Mouse (Mus musculus) layer of hippocampus, adult 11-12 months (tissue): ENCODE results near the gene Chchd3.

ENCODE experiments used
- DNase-seq: peaks from one replicate; pipeline ENCODE4 v3.0.0; 2022; ENCODE audit warnings: low spot score

The Chchd3 gene

DNA sequence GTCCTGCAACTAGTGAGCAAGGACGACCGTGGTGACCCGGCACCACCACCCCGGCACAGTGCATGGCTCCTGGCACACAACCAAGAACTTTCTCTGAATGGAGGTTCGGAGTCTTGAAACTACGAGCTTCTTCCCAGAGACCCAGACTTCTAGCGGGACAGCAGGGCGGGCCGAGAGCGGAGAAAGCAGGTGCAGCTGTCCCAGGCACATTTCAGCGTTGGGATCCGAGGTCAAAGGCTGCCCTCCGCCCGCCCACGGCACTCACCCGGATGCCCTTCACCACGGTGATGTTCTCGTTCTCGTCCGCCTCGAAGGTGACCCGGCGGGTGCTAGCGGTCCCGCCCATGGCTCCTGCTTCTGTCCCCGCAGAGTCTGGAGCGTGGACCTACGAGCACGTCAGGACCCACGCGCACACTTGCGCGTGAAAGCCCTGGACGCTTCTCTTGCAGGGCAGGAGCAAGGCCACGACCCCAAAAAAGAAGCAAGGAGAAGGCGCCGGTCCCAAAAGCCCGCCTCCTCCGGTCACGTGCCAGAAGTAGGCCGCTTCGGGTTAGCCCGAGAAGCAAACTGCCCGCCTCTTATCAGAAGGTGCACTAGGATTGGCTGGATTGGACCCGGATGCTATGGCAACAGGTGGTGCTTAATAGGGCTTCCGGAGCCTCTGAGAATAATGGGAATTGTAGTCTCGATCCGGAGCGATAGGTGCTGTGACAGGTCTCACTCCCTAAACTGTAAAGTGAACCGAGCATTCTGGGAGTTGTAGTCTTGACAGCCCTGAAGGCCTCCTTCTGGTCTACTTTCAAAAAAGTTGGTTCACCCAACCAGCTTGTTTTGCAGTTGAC, at the start of gene Chchd3:
TSS of gene Chchd3 (minus strand) at position 526 of the 842 bp plus-strand sequence.
- DNase-seq, result peak; percentile 98

DNA sequence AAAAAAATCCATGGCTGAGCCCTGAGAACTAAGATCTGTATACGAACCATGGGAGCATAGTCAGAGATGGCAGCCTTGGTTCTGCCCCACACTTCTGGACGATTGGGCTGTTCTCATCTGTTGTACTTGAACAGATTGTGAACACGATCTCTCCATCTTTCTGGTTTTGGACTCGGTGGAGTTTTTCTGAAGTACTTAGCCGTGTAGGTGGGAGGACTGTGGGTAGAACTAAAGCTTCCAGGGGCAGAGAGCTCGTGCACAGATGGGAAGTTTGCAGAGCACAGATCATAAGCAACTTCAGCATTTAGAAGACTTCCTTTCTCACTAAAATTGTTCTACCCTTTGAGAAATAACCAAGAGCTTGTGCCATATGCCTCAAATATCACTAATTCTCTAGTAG, 44.6 kb upstream of the Chchd3 start:
- DNase-seq, result peak; percentile 41

DNA sequence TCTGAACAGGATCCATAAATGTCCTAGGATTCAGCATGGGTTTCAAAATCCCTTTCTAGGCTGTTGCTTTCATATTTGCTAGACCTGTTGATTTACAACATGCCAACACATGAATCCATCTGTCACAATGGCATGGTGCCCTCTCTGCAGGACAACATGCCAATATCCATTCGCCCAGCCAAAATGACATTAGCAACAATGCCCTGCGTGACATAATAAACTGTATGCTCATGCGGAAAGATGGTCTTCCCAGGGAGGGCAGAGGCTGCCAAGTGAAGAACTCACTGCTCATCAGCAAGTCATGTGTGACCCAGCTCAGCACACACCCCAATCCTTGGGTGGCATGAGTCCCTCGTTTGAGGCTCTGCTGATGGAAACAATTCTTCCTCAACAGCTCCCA, 38.8 kb upstream of the Chchd3 start:
- DNase-seq, result no peak

DNA sequence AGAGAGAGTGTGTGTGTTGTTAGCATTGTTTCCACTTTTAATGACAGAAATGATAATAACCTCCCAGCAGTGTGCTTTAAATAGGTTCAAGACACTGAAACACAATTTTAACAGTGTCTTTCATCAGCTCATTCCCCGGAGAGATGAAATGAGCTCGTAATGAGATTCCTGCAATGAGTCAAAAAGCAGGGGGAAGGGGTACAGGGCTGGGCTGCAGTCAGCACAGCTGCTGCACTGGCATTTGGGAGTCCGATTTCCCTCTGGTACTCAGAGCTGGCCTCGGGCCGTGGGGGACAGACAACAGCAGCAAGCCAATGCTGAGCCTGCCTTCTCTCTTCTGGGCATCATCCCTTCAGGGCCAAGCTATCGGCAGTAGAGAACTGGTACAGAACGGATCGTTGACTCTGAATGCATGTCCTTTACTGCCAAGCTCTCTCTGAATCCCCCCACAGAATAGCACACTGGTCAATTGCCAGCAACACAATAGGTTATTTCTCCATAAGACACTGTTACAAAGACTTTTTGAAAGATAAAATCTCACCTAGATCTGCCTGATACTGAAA, 34.7 kb upstream of the Chchd3 start:
- no peak for DNase-seq

DNA sequence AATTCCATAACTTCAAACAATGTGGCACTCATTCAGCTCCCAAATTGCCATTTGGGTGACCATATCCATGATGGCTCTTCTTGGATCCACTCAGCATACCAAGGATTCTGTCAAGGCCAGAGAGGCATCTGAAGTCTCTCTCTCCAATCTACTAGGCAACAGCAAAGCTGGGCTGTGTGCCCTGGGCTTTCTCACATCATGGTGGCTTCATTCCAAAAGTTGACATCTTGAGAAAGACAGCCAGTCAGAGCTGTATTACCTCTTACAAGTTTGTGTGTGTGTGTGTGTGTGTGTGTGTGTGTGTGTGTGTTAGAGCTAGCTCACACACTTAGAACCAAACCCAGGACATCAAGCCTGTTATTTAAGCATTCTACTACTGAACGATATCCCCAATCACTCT, 20.1 kb upstream of the Chchd3 start:
- no peak for DNase-seq

DNA sequence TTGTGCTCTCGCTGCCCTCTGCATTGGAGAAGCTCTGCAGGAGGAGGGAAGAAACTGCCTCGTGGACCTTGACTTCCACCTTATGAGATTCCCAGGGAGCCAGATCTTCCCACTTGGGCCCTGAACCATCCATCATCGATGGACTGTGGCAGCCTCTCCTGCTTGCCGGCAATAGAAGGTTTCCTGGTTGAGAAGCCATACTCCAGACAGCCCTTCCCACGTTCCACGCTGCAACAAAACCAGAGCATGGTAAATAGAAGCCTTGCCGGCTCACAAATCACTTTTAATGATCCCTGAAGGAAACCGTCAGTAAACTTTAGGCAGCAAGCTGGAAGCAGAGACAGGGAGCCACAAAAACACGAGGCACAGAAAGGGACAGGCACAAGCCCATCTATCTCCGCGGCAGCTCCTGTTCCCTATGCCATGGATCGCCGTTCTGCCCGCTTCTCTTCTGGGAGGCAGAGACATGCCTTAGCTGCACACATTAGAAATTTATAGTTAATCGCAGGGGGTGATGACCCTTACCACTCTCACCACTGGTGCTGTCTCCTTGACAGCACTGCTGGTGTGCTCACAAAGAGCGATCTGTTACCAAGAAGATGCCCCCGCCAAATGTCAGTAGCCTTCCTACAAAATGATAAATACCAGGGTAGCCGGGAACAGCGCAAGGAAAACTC, 18.3 kb upstream of the Chchd3 start:
- no peak for DNase-seq

DNA sequence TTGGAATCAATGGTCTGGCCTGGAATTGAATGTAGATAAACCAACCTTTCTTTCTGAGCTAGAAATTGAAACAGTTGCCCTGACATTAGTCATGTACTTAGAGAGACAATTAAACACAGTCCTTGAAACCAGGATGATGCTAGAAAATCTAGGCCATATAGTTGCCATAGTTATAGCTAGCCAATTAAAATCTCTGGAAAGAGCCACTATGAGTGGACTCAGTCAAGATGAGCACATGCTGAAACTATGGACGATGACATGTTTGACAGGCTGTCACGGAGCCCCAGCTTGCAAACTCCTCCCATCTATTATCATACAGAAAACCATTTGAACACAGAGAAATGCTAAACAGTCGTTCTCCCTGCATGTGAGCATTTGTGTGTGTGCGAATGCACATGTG, 6.4 kb upstream of the Chchd3 start:
- DNase-seq, result no peak

DNA sequence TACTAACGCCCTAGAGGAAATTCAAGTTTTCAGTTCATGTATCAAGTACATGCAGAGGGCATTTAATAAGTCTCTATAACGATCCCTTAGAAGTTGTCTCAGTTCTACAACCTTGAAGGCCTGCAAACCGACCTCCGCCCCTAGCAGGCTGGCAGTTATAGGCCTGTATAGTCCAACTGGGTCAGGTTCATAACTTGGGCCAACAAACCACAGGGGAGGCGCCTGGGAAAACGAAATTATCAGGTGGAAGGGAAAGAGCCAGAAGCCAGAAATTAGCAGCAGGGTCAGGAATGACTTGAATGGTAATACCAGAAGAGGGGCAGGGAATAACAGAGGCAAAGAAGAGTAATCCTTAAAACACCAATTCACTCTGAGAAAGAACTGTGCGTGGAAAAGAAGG, 784 bp downstream of the Chchd3 start:
- DNase-seq, result no peak

DNA sequence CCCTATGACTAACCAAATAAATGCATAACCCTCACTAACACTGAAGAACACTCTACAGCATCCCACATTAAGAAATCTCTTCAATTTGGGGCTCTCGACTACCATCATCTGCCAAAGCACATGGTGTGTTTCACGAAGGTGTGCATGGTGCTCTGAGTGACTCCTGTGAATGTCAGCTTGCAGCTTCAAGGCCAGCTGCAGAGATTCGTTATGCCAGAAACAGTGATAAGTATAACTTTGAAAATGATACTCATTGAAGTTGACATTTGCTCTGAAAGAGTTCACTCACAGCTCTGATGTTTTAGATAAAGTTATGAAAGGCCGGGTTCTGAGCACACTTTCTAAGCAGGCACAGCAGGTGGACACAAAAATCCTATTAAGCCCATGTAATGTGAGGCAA, 3.7 kb downstream of the Chchd3 start:
- no peak for DNase-seq

DNA sequence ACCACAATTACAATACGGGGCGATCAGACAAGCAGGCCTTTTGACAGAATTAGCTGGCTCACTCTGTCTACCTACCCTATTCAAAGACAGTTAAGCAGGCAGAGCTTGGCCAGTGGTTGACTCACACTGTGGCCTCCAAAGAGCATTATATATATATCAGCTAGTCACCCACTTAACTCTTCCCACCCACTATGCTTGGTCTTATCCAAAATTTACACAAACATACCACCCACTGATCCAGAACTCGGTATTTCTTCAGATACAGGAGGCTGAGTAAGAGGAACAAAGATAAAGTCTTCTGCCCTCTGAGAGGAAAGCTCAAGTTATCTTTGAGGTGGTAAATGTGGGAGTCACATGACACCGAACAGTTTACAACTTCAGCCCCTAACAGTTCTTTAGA, 4.4 kb downstream of the Chchd3 start:
- DNase-seq, result no peak

DNA sequence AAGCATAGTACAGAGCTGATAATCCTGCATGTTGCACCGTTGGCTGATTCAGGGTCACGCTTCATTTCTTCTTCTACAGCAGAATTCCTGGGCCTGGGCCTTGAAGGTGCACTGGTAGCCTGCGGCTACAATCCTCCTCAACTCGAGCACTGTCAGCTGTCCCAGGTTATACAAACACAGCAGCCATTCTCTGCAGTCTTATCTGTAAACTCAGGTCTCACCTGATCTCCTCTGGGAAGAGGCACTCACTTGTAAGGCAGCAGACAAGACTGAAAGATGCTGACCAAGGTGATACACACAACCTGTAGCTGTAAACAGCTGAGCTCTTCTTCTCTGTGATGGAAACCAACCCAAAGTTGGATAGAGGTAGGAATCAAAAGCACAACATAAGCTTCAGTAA, 5.1 kb downstream of the Chchd3 start:
- DNase-seq, result no peak

DNA sequence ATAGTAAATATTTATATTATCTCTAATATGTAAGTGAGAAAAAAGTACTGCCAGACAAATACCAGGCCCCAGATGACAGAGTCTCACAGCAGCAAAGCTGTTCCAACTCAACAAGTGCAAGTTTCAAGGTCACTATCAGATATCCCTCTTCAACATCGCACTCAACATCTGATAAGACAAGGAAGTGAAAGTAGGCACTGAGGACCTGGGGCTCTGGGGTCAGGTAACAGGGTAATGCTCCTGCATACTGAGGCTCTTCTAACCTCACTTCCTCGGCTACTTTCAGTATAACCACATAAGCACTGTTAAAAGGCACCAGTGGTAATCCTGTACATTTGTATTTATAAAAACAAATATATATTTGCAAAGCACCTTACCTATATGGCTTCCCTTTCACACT, 8.4 kb downstream of the Chchd3 start:
- no peak for DNase-seq

DNA sequence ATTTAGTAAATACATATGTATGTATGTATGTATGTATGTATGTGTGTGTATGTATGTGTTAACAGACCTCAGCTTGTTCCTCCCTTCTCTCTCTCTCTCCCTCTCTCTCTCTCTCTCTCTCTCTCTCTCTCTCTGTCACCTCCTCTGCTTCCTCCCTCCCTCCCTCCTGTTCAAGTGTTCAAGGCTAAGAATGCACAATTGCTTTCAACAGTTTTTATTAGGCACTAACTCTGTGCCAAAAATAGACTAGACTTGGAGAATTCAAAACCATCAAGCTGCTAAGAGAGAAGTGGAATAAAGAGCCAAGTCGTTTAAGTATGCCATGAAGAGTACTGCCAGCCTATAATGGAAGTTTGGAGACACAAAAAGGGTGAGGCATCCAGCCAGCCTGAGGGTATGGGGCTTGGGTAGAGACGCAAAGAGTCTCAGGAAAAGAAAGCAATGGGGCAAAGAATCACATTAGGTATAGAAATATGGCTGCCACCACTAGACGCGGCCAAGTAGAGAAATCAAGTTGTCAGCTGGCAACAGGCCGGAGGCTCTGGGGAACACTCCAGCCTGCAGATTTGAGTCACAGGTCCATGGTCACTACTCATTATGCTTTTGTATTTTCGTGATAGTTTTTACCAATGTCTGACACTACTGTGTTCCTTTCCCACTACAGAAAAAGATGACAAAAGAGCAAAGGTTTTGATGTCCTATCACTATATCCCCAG, 10.2 kb downstream of the Chchd3 start:
- DNase-seq, result no peak

DNA sequence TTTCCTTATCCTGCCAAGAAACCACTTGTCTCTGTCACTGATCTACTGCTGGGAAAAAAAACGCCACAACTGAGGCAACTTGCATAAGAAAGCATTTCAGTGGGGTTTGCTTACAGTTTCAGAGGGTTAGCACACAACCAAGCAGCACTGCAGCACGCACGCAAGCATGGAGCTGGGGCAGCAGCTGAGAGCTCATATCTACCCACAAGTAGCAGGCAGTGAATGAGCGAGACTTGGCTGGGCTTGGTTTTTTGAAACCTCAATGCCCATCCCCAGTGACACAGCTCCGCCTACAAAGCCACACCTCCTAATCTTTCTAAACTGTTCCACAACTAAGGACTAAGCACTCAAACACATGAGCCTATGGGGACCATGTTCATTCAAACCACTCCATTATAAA, 16.6 kb downstream of the Chchd3 start:
- DNase-seq, result no peak

DNA sequence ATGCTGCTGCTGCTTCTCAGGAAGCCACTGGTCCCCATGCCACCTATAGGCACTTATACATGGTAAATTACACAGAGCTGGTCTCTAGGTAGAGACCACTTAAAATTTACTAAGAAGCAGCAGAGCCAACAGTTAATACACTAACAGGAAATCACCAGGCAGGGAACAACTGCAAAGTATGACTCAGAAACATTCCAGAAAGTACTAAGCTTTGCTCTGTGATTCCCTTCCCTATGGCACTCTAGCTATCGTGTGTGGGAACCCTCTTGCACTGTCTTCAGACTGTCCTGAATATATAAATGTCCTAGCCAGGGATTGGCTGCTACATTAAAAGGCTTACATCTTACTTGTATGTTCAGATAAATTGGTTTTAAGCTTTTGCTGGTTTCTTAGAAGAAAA, 17.2 kb downstream of the Chchd3 start:
- DNase-seq, result no peak

DNA sequence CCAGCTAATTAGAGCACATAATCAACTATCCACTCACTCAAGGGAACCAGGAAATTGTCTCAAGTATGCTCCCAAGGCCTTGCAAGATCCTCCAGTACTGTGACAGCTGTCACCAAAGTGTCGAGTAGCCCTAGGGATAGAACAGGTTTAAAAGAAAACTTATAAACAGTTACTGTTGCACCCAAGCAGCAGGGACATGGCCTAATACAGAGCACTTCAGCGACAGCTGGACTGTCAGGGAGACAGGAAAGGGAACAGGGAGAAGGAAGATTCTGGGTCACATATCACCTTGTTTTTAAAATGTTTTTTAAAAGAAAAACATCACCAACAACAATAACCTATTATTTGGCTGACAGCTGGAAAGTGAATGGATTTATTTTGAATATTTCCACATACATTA, 18.1 kb downstream of the Chchd3 start:
- DNase-seq, result no peak

DNA sequence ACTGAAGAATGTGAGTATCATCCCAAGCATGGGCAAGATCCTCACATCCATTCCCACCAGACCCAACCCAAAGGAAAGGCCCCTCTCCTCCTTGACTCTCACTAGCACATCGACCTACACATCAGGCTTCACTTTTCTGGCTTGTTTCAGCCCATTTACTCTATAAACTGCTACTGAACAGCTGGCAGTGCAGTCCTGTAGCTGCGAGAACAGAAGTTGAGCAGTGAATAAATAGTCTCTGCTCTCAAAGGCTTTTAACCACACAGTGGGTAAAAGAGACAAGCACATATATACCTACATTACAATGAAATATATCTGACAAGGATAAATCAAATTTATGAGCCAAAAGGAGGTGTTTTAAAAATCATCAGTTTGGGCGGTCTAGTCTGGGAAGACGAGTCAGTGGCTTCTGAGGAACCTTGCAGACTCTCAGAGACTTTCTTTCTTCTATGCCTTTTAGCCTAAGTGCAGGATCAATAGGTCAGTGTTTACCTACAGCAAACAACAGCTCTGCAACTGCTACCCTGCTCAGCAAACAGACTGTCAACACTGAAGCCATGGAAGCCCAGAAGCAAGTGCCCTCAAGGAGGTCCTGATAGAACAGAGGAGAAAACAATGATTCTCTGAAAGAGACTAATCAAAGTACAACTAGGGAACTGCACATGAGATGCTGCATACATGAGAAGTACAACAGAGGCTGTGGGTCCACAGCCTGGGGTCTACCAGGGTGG, 19.5 kb downstream of the Chchd3 start:
- no peak for DNase-seq

DNA sequence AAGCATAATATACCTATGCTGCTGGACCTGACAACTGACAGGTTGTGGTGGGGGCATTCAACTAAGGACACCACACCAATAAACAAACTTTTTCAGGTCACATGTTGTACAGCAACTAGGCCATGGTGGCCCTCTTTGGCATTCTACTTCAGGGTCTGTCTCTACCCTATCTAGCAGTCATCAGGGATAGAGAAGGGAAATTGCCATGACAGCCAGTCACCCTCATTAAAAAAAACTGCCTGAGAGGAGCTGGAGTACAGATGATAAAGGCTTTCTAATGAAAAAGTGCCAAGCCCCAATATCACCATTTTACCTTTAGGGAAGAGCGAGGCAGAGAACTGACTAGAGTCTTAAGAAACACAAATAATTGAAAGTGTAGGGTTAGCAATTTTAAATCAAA, 27.5 kb downstream of the Chchd3 start:
- DNase-seq, result no peak

DNA sequence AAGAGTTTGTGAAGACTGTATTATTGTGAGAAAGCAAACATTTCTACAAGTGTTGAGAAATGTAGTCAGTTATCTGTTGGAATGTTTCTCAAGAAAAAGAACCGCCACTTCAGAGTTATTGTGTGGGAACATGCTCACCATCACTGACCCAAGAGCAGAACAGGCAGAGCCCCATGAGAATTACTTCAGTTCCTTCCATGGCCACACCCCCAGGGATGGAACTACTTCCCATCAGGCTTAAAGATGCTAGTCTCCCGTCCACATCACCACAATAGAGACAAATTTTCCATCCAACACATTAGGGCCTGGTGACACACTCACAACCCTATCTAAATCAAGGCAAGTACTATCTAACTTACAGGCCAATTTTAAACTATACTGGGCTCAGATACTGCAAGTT, 28.4 kb downstream of the Chchd3 start:
- DNase-seq, result no peak

DNA sequence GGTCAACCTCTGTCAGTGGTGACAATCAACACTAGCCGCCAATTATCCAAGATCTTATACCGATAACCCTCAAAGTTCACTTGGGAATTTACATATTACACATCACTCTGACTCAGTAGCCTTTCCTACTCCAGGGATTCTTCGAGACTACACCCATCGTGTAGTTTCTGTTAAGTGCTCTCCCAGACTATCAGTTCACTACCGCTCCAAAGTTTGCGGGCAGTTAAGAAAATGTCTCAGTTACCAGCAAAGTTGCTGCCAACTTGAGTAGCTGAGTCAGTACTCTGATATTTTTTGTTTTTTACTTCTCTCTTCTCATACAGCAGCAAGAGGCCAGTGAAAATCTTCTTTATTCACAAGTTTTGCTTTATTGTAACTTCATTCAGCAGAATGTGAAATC, 31.8 kb downstream of the Chchd3 start:
- DNase-seq, result no peak

DNA sequence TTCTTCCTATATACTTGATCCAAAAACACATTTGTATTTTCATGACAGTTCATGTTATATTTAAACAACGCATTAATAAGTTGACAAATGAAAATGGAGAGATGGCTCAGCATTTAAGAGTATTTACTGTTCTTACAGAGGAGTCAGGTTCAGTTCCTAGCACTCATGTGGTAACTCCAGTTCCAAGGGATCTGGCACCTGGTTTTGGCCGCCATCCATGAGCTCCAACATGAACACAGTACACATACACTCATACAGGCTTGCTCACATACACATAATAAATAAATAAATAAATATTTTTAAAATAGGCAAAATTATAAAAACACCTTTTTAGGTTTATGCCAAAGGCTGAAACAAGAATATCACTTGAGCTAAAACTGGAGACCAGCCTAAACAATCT, 35.0 kb downstream of the Chchd3 start:
- no peak for DNase-seq

DNA sequence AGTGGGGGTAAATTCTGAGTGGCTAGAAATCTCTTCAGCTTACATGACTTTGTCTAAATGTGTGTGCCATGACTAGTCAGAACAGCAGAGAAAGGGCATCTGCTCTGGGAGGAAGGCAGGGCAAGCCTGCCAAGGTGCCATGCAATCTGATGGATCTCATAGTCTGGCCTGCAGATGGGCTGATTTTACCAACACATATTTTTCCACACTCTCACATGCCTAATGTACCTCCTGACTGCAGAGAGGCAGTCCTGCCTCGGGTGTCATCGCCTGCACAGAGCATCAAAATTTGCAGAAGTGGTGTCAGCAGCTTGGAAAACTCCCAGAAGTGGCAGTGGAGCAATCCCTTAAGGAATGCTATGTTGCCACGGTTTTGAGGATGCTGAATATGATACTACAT, 55.5 kb downstream of the Chchd3 start:
- peak; percentile 41 for DNase-seq
